Mouse (Mus musculus) kidney, embryonic 14.5 days (tissue): ENCODE measurements around the gene Fmr1. TPM values are rescaled to one million over a fixed set of nuclear protein-coding genes. Genes with fewer than 3 reads are reported as not detected.

Experiments
- ATAC-seq: fragments of 200-750 bp; cut with Nextera tagmentation; 2 replicates; pipeline ENCODE4 v1.8.0; 2017; ENCODE audit warnings: moderate number of reproducible peaks, mild to moderate bottlenecking, moderate TSS enrichment, moderate library complexity; ENCODE audit not compliant: low FRiP score, low TSS enrichment
- H3K27ac ChIP-seq: fragments of 300-500 bp; sonication (generic); 2 replicates; pipeline ENCODE4 v1.5.1; 2014; ENCODE audit warnings: low read depth, mild to moderate bottlenecking, low read length, moderate library complexity, mixed read lengths
- H3K27me3 ChIP-seq: fragments of 300-500 bp; sonication (generic); 2 replicates; pipeline ENCODE4 v1.6.1; 2014; ENCODE audit warnings: mild to moderate bottlenecking, low read length; ENCODE audit not compliant: control insufficient read depth, insufficient read depth
- H3K36me3 ChIP-seq: fragments of 300-500 bp; sonication (generic); 2 replicates; pipeline ENCODE4 v1.6.1; 2014; ENCODE audit warnings: low read length, mixed read lengths; ENCODE audit not compliant: control insufficient read depth, insufficient read depth
- H3K4me1 ChIP-seq: fragments of 300-500 bp; sonication (generic); 2 replicates; pipeline ENCODE4 v1.6.1; 2014; ENCODE audit warnings: low read length, mixed read lengths; ENCODE audit not compliant: control insufficient read depth, insufficient read depth
- H3K4me2 ChIP-seq: fragments of 300-500 bp; sonication (generic); replicated peaks from 2 replicates; pipeline ENCODE4 v1.6.1; 2014; ENCODE audit warnings: low read depth, mild to moderate bottlenecking, low read length
- H3K4me3 ChIP-seq: fragments of 300-500 bp; sonication (generic); 2 replicates; pipeline ENCODE4 v1.5.1; 2014; ENCODE audit warnings: mild to moderate bottlenecking, low read length
- H3K9ac ChIP-seq: fragments of 300-500 bp; sonication (generic); 2 replicates; pipeline ENCODE4 v1.6.1; 2014; ENCODE audit warnings: low read depth, mild to moderate bottlenecking, low read length, moderate library complexity
- H3K9me3 ChIP-seq: fragments of 300-500 bp; sonication (generic); 2 replicates; pipeline ENCODE4 v1.6.1; 2016; ENCODE audit warnings: low read length; ENCODE audit not compliant: control insufficient read depth
- WGBS: fragments of 180-500 bp; shearing (Covaris S2); extraction: QIAGEN DNeasy Blood & Tissue Kit; methylation state at CpG from one replicate; pipeline ENCODE4 v1.1.7; 2014; 5-methylcytosine and 5-hydroxymethylcytosine counted together
- polyA plus RNA-seq: library from polyadenylated mRNA; unstranded; fragments of >200 nt; fragmentation: Nextera tagmentation; extraction: Ambion mirVana; gene quantifications from 2 replicates; pipeline ENCODE4 v1.2.1, GENCODE M21; 2014

Gene Fmr1
- polyA plus RNA-seq, 1 experiment from 2014 or later, result 65.2 TPM

DNA sequence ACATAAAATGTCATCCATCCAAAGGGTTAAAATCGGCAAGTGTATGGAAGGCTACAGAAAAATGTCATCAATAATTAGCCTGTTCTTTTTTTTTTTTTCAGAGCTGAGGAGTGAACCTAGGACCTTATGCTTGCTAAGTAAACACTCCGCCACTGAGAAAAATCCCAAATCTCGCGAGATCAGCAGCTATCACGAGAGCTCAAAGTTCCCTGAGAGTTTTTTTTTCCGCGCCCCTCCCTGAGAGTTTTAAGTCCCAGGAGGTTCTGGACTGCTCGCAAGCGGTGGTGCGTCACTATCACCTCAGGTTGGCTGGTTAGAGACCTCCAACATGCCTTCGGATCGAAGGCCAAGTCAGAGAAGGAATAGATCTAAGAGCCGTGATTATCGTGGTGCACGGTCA is 83.3 kb downstream of the Fmr1 start, which contains the start of gene Fmr1nb:
Fmr1nb (plus strand) TSS at position 234 of the 400 bp plus-strand sequence.
- no peaks in the 10 kb centered on the region for H3K36me3 ChIP-seq
- WGBS, result 84% methylated on average over 15 of the region's 15 CpGs
- no peak for ATAC-seq

More for the DNA sequence above, 83.3 kb downstream of the Fmr1 start, which contains the start of gene Fmr1nb:
- no peaks in the 10 kb centered on the region for H3K9me3 ChIP-seq
- H3K4me1 ChIP-seq, result no peaks in the 10 kb centered on the region
- H3K27me3 ChIP-seq, result no peaks in the 10 kb centered on the region
- no peak within 1 kb of the TSS for H3K9ac ChIP-seq
- H3K4me2 ChIP-seq, result no peak within 1 kb of the TSS
- H3K27ac ChIP-seq, result no peak within 1 kb of the TSS
- no peak within 1 kb of the TSS for H3K4me3 ChIP-seq

Other genes starting within 250 kb of the Fmr1 start
- not detected in 2 replicates for gene Fmr1nb, start 83.3 kb downstream of the Fmr1 start, polyA plus RNA-seq
- 3.7 and 4.4 TPM in 2 replicates for gene Gm14698, start 142.6 kb downstream of the Fmr1 start, polyA plus RNA-seq
- not detected in 2 replicates for gene Gm6812, start 214.5 kb downstream of the Fmr1 start, polyA plus RNA-seq